Mouse (Mus musculus): ENCODE measurements around the gene Cldn34c2.
"Not testable (repeated sequence)": the region's sequence is repeated elsewhere in the genome, so short reads cannot be mapped to it uniquely, and the experiment has no call there.

Gene Cldn34c2

DNA sequence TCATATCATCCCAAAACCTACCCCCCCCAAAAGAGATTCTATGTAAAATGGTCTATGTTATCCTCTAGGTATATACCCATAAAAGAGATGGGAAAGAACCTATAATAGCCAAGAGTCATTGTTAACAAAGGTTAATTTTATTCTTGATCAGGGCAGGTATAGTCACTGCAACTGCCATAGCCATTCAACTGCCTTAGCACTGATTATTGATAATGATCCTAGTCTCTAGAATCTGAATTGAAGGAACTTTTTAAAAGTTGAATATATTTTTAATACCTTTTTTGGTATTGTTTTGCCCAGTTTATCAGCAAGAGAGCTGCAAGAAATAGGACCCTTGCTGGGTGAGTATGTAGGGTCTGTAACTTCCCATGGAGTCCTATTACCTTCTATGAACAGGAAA is at the start of gene Cldn34c2:
Gene Cldn34c2, plus strand, starts transcription at position 301 of the 400 bp plus-strand sequence.
- DNase-seq (ENCODE audit: low read depth) = not testable (repeated sequence)

DNA sequence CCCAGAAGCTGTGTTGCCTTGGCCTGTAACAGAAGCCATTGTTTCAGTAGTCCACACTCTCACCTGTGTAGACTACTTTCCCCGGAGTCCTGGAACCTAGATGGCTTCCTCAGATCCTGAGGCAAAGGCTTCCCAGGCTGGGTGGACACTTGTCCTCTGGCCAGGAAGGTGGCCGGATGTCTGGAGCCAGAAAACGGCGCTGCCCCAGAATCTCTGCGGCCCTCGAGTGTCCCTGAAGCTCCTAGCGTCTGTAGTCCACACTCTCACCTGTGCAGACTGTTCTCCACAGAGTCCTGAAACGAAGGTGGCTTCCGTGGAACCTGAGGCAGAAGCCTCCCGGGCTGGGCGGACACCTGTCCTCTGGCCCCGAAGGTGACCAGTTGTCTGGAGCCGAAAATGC is 30.1 kb upstream of the Cldn34c2 start:
- DNase-seq (ENCODE audit: low read depth) = not testable (repeated sequence)

DNA sequence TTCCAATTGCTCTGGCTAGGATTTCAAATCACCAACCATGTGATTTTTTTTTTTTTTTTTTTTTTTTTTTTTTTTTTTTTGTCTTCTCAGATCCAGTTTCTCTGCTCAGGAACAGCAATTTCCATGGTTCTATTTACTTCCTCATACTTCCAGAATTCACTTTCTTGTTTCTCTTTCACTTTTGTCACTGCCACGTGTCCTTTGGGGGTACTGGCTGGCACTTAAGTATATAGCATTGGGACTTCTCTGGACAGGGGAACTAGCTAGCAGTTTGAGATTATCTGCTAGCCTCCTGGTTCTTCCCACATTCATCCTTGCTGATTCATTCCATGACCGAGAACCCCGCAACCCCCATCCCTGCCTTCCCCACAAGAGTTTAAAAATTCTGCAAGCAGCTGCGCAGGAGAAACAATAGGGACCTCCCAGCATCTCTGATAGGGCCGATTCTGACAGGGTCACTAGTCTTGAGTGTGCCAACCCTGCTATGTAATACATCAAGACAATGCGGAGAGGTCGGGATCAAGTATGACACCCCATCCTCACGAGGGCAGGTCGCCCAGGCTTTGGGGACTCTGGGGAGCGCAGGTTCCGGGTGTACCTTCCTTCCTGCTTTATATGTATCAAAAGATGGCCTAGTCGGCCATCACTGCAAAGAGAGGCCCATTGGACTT is 30.8 kb downstream of the Cldn34c2 start:
- not testable (repeated sequence) for DNase-seq (ENCODE audit: low read depth)

Measured in 416B (cell line).